Mouse (Mus musculus) T-helper 1 cell (primary cell): ENCODE data around the gene Phf10.
"Not testable (repeated sequence)": the region's sequence is repeated elsewhere in the genome, so short reads cannot be mapped to it uniquely, and the experiment has no call there.

Experiments
- in situ Hi-C: fragments of 300-600 bp; cut with MboI, MseI; formaldehyde crosslinking; loops from one replicate; pipeline ENCODE4 v1.15.1; 2025; ENCODE audit warnings: high pct_unique_total_duplicates

Phf10 gene

GRCm38 (mm10) chr17:14895058-14895457 lies 66.0 kb downstream of the Phf10 start:
- in situ Hi-C loops: not testable (repeated sequence)
